Mouse (Mus musculus) heart, embryonic 16.5 days (tissue): Measurements from ENCODE around the gene Arrdc2. TPM values are rescaled to one million over a fixed set of nuclear protein-coding genes. Genes with fewer than 3 reads are reported as not detected.

Source experiments
- ATAC-seq: fragments of 200-750 bp; cut with Nextera tagmentation; replicated peaks from 2 replicates; pipeline ENCODE4 v1.8.0; 2017; ENCODE audit warnings: moderate number of reproducible peaks; ENCODE audit not compliant: insufficient read depth, low FRiP score; ENCODE audit errors: extremely low read depth
- H3K27ac ChIP-seq: fragments of 300-500 bp; sonication (generic); 2 replicates; pipeline ENCODE4 v1.5.1; 2014; ENCODE audit warnings: mild to moderate bottlenecking, low read length, control low read depth, moderate library complexity
- H3K27me3 ChIP-seq: fragments of 300-500 bp; sonication (generic); 2 replicates; pipeline ENCODE4 v1.6.1; 2014; ENCODE audit warnings: low read length, mixed read lengths; ENCODE audit not compliant: control insufficient read depth, insufficient read depth
- H3K36me3 ChIP-seq: fragments of 300-500 bp; sonication (generic); 2 replicates; pipeline ENCODE4 v1.6.1; 2014; ENCODE audit not compliant: control insufficient read depth, insufficient read depth
- H3K4me1 ChIP-seq: fragments of 300-500 bp; sonication (generic); 2 replicates; pipeline ENCODE4 v1.6.1; 2014; ENCODE audit warnings: low read length, mixed read lengths; ENCODE audit not compliant: control insufficient read depth, insufficient read depth
- H3K4me2 ChIP-seq: fragments of 300-500 bp; sonication (generic); 2 replicates; pipeline ENCODE4 v1.6.1; 2014; ENCODE audit warnings: low read depth, mild to moderate bottlenecking, control low read depth, low read length
- H3K4me3 ChIP-seq: fragments of 300-500 bp; sonication (generic); 2 replicates; pipeline ENCODE4 v1.5.1; 2014; ENCODE audit warnings: mild to moderate bottlenecking, control low read depth, low read length
- H3K9ac ChIP-seq: fragments of 300-500 bp; sonication (generic); 2 replicates; pipeline ENCODE4 v1.6.1; 2014; ENCODE audit warnings: low read length, control low read depth
- H3K9me3 ChIP-seq: fragments of 300-500 bp; sonication (generic); replicated peaks from 2 replicates; pipeline ENCODE4 v1.6.1; 2016; ENCODE audit warnings: low read length; ENCODE audit not compliant: control insufficient read depth
- WGBS: fragments of 180-500 bp; shearing (Covaris S2); extraction: QIAGEN DNeasy Blood & Tissue Kit; methylation state at CpG from one replicate; pipeline ENCODE4 v1.1.7; 2014; 5-methylcytosine and 5-hydroxymethylcytosine counted together
- polyA plus RNA-seq: library from polyadenylated mRNA; unstranded; fragments of >200 nt; fragmentation: Nextera tagmentation; extraction: Ambion mirVana; gene quantifications from 2 replicates; pipeline ENCODE4 v1.2.1, GENCODE M21; 2015

Gene Arrdc2
- polyA plus RNA-seq, 1 experiment from 2014 or later: 3.7 TPM

GRCm38 (mm10) chr8:70845108-70845507 lies 5.6 kb upstream of the Arrdc2 start:
- no peaks in the 10 kb centered on the region; the same call in 1 of the 2 replicates for H3K27me3 ChIP-seq
- no peaks in the 10 kb centered on the region for H3K36me3 ChIP-seq
- 44% methylated on average over 5 of the region's 5 CpGs for WGBS
- H3K4me1 ChIP-seq: 0 out of 2 replicates have a peak, but pooled peaks cover under 1% of the 10 kb centered on the region
- ATAC-seq: no peak
- no peak overlapping the region for H3K27ac ChIP-seq
- no peaks in the 10 kb centered on the region for H3K9me3 ChIP-seq
- H3K4me2 ChIP-seq: no peak overlapping the region
- no peak overlapping the region for H3K9ac ChIP-seq
- no peak overlapping the region for H3K4me3 ChIP-seq

GRCm38 (mm10) chr8:70844523-70844922 lies 5.0 kb upstream of the Arrdc2 start:
- Histone ChIP-seq H3K9ac (no peak overlapping the region), H3K4me3 (no peak overlapping the region), H3K4me1 (0 out of 2 replicates have a peak, but pooled peaks cover 2% of the 10 kb centered on the region), H3K36me3 (no peaks in the 10 kb centered on the region), H3K9me3 (no peaks in the 10 kb centered on the region), H3K4me2 (no peak overlapping the region), H3K27ac (no peak overlapping the region), H3K27me3 (no peaks in the 10 kb centered on the region; the same call in 1 of the 2 replicates)
- no peak for ATAC-seq
- WGBS: 2% methylated on average over 6 of the region's 6 CpGs

DNA sequence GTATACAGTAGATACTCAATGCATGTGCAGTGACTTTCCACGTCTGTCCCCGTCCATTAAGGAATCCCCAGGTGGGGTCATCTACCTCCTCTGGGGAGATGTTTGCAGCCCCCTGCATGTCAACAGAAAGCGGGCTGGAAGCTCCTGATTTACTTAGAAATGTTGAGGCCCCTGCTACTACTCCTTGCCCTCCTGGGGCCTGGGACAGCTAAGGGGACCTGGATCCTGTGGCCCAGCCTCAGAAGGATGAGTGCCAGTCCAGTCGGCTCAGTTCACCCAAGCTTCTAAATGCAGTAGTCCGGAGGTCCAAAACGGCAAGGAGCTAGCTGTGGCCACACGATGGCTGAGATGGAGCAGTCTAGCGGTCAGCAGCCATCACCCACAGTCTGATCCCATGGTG lies 4.4 kb upstream of the Arrdc2 start:
- Histone ChIP-seq H3K4me3 (no peak overlapping the region), H3K4me2 (no peak overlapping the region), H3K36me3 (no peaks in the 10 kb centered on the region), H3K27me3 (no peaks in the 10 kb centered on the region; the same call in 1 of the 2 replicates), H3K9me3 (no peaks in the 10 kb centered on the region), H3K4me1 (0 out of 2 replicates have a peak, but pooled peaks cover 2% of the 10 kb centered on the region), H3K9ac (no peak overlapping the region), H3K27ac (no peak overlapping the region)
- no peak for ATAC-seq
- 83% methylated on average over 8 of the region's 8 CpGs for WGBS

- no peak overlapping the region for H3K9ac ChIP-seq
- ATAC-seq: no peak
Measured at GRCm38 (mm10) chr8:70843214-70843773, 3.8 kb upstream of the Arrdc2 start.

GRCm38 (mm10) chr8:70842484-70842883 lies 3.0 kb upstream of the Arrdc2 start:
- 66% methylated on average over 25 of the region's 25 CpGs for WGBS
- peaks cover 7% of the 10 kb centered on the region for H3K4me1 ChIP-seq
- no peaks in the 10 kb centered on the region for H3K9me3 ChIP-seq
- H3K4me2 ChIP-seq: no peak overlapping the region
- no peak overlapping the region for H3K9ac ChIP-seq
- no peak for ATAC-seq
- no peak overlapping the region for H3K4me3 ChIP-seq
- no peaks in the 10 kb centered on the region for H3K36me3 ChIP-seq
- H3K27ac ChIP-seq: no peak overlapping the region
- H3K27me3 ChIP-seq: no peaks in the 10 kb centered on the region; the same call in 1 of the 2 replicates

More at GRCm38 (mm10) chr8:70843214-70843773, 3.8 kb upstream of the Arrdc2 start:
- Histone ChIP-seq H3K27me3 (no peaks in the 10 kb centered on the region; the same call in 1 of the 2 replicates), H3K27ac (no peak overlapping the region), H3K4me1 (peaks cover 7% of the 10 kb centered on the region), H3K9me3 (no peaks in the 10 kb centered on the region), H3K4me2 (no peak overlapping the region), H3K4me3 (no peak overlapping the region), H3K36me3 (no peaks in the 10 kb centered on the region)
- WGBS: 76% methylated on average over 5 of the region's 5 CpGs

DNA sequence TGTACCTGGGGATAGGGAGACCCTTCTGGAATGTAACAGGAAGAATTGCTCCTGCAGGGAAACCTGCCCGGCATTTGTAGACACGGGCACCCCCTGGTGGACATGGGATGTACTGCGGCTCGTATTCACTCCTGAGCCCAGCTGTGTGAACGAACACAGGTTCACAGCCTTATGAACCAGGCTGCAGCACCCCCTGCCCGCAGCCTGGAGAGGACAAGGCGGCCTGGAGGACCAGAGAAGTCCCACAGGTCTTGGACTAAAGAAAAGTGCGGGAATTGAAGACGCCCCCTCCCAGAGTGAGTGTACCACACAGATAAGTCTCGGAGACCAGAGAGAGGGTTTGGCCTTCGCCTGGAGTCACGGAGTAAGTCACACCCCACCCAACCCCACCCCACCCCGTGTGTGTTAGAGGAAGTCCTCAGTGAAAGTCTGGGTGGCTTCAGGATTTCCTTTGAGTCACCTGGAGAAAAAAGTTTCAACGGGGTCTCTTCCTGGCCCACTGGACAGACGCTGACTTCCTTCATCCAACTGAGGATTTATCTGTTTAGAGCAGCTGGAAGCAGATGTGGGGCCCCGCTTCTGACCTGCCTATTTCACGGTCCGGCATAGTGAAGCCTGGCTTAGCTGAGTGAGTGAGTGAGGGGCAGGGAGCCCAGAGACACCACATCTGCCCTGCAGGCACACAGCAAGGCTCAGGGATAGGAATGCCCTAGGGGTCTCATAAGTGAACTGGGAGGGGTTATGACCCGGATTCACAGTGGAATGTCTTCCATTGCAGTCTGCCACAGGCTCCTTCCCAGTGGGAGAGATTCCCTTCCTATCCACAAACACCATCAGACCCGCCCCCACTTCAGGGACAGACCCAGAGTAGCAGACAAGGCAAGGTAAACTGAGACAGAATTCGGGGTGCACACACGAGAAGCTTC lies 1.9 kb upstream of the Arrdc2 start:
- no peaks in the 10 kb centered on the region for H3K9me3 ChIP-seq
- H3K4me3 ChIP-seq: no peak overlapping the region
- H3K27me3 ChIP-seq: no peaks in the 10 kb centered on the region; the same call in 1 of the 2 replicates
- H3K4me2 ChIP-seq: no peak overlapping the region
- no peak overlapping the region for H3K27ac ChIP-seq
- no peaks in the 10 kb centered on the region for H3K36me3 ChIP-seq
- ATAC-seq: no peak
- H3K9ac ChIP-seq: 0 out of 2 replicates have a peak overlapping the region, but pooled peaks have one; percentile 13
- WGBS: 34% methylated on average over 22 of the region's 22 CpGs
- H3K4me1 ChIP-seq: peaks cover 7% of the 10 kb centered on the region

- ATAC-seq: no peak
- H3K4me3 ChIP-seq: no peak overlapping the region
- 0 out of 2 replicates have a peak, but pooled peaks cover 3% of the 10 kb centered on the region for H3K36me3 ChIP-seq
- H3K4me2 ChIP-seq: no peak overlapping the region
- H3K9ac ChIP-seq: no peak overlapping the region
- no peaks in the 10 kb centered on the region for H3K9me3 ChIP-seq
- H3K27ac ChIP-seq: no peak overlapping the region
- peaks cover 7% of the 10 kb centered on the region for H3K4me1 ChIP-seq
- WGBS: 49% methylated on average over 10 of the region's 10 CpGs
- no peaks in the 10 kb centered on the region; the same call in 1 of the 2 replicates for H3K27me3 ChIP-seq
Measured at GRCm38 (mm10) chr8:70840590-70840989, 1.1 kb upstream of the Arrdc2 start.

DNA sequence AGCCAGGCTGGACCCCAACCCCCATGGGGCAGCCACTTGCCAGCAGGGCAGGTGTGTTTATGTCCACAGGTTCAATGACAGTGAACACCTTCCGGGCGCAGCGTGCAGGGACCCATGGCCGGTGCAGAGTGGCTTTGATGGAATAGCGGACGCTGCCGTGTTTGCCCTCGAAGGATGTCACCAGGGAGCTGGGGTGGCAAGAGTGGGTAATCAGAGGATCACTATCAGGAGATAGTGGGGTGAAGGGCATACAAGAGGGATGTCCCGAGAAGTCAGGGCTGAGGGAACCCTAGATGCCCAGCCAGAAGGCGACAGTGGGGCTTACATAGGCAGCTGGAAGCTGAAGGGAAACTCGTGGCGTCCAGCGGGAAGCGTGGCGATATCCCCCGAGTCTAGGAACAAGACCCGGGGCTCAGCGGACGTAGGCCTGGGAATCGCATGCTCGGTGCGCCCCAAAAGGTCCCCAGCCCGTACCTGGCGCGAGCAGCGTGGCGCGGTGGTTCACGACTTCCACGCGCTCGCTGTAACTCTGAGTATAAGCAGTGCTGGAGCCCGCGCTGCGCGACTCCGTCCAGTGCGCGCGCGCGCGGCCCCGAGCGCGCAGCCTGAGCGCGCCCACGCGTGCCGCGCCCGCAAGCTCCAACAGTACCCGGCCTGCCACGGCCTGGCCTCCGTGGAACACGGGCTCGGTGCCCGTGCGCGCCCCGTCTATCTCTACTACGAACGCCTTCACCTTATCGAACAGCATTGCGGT lies 689 bp downstream of the Arrdc2 start:
- H3K9ac ChIP-seq: peak overlapping the region; percentile 90
- no peaks in the 10 kb centered on the region; the same call in 1 of the 2 replicates for H3K27me3 ChIP-seq
- WGBS: 3% methylated on average over 66 of the region's 66 CpGs
- H3K36me3 ChIP-seq: 0 out of 2 replicates have a peak, but pooled peaks cover 5% of the 10 kb centered on the region
- peak overlapping the region; percentile 86 for H3K4me3 ChIP-seq
- H3K4me2 ChIP-seq: peak overlapping the region; percentile 91
- H3K27ac ChIP-seq: peak overlapping the region; percentile 92
- peak; percentile 30 for ATAC-seq
- no peaks in the 10 kb centered on the region for H3K9me3 ChIP-seq
- peaks cover 10% of the 10 kb centered on the region for H3K4me1 ChIP-seq
